Mouse (Mus musculus): ENCODE data around the gene Plce1. TPM values are rescaled to one million over a fixed set of nuclear protein-coding genes. Genes with fewer than 3 reads are reported as not detected.

Plce1 gene
- 0.05 TPM for polyA plus RNA-seq (2017; shearing (Covaris generic))

DNA sequence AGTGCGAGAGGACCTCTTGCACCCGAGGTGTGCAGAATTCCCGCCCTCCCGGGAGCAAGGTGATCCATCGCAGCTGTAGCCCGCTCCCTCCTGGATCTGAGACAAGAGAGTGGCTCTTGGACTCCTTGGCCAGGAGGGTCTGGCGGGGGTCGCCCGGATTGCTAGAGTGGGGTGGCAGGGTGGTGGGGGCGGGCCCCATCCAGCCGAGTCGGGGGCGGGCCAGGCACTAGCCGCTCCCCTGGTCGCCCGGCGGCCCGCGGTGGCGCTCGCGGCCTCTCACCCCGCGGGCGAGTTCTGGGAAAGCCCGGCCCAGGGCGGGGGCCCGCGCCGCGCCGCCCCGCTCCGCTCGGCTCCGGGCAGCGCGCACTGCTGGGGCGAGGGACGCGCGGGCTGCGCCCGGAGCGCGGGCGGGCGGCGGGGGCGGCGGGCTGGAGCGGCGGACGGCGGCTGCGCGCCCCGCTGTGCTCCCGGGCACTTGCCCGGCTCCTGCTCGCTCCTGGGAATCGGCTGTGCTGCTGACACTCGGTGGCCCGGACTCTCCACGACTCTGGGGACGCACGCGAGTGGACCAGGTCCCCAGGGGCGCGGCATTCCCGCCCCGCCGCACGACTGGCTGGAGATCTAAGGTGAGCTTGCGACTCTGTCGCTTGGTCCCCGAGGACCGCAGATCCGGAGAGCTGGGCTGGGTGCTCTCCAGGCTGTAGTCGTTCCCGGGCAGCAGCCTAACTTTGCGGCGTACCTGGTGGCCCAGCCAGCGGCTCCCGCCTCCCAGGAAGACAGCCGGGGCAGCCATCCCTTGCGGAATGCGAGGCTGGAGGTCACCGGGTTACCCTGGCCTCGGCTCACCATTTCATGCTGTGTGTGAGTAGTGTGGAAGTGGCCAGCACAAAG lies at the start of gene Plce1:
Plce1 (plus strand) TSS at position 379 of the 891 bp plus-strand sequence.

DNA sequence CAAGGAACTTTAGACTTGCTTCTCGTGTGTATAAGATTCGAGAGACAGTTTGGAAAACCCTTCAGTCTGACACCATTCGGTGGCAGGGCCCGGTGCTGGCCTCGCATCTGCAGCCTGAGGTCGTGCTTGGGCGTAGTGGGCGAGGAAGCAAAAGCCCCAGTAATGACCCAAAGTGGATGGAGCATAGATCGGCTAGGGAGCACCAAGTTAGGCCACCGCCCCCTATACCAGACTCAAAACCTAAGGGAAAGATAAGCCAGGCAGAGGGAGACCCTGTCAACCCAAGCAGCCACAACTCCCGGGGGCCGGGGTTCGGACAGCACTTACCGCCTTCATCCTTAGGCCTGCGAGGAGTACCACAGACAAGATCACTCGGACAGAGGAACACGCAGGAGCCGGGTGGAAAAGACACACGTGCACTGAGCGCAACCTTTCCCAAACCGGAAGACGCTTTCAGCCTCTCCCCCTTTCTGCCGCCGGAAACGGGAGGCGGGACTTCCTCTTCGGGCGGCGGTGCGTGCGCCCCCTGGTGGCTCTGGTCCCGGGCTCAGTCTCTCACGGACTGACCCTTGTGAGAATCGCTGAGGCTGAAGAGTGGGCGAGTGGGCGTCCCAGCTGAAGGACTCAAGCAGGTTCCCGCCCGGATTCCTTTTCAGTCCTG lies 338.0 kb downstream of the Plce1 start, which contains the start of gene Noc3l:
Noc3l (minus strand) TSS at position 472 of the 661 bp plus-strand sequence.

Other genes with a start within 250 kb of the Plce1 start
- 0.05 TPM for gene Lgi1, start 216.6 kb upstream of the Plce1 start, polyA plus RNA-seq (2017; shearing (Covaris generic))
- 31.7 TPM for gene Slc35g1, start 85.1 kb upstream of the Plce1 start, polyA plus RNA-seq (2017; shearing (Covaris generic))